Mouse (Mus musculus) lung, postnatal 4 days (tissue): Measurements from ENCODE around the gene Orc3.
A peak's percentile ranks its signal among the peaks of the same experiment; 100 is the strongest.
"Not testable (repeated sequence)": the region's sequence is repeated elsewhere in the genome, so short reads cannot be mapped to it uniquely, and the experiment has no call there.

ENCODE experiments used
- DNase-seq, 2 experiments: peaks; one replicate each; pipeline ENCODE4 v3.0.0; 2021

The Orc3 gene

GRCm38 (mm10) chr4:34581489-34581888, 33.3 kb downstream of the Orc3 start:
- not testable (repeated sequence) for DNase-seq

GRCm38 (mm10) chr4:34579215-34579614, 35.5 kb downstream of the Orc3 start:
- no peak for DNase-seq

- no peak for DNase-seq
Observed at GRCm38 (mm10) chr4:34577028-34577427, 37.7 kb downstream of the Orc3 start.

GRCm38 (mm10) chr4:34572876-34573275, 41.9 kb downstream of the Orc3 start:
- DNase-seq, result no peak

GRCm38 (mm10) chr4:34566226-34566625, 48.5 kb downstream of the Orc3 start:
- no peak for DNase-seq

GRCm38 (mm10) chr4:34560971-34561370, 53.8 kb downstream of the Orc3 start:
- peak; percentile 23 to 47 for DNase-seq

GRCm38 (mm10) chr4:34556183-34556582, 58.6 kb downstream of the Orc3 start:
- no peak for DNase-seq

GRCm38 (mm10) chr4:34555604-34556003, 59.1 kb downstream of the Orc3 start:
- DNase-seq, result no peak

- DNase-seq, result no peak
Observed at GRCm38 (mm10) chr4:34554596-34554995, 60.1 kb downstream of the Orc3 start.

GRCm38 (mm10) chr4:34551966-34552365, 62.8 kb downstream of the Orc3 start:
- no peak for DNase-seq

- peak; percentile 62 to 69 for DNase-seq
Observed at GRCm38 (mm10) chr4:34551098-34551809, 63.5 kb downstream of the Orc3 start.

- peak in 1 of 2 experiments; percentile 46 for DNase-seq
Observed at GRCm38 (mm10) chr4:34550748-34551097, 64.0 kb downstream of the Orc3 start, which contains the start of gene Akirin2. Akirin2 (plus strand) TSS chr4:34550937.

- DNase-seq, result peak; percentile 97 to 98
Observed at GRCm38 (mm10) chr4:34549981-34550747, 64.6 kb downstream of the Orc3 start.

GRCm38 (mm10) chr4:34529941-34530340, 84.8 kb downstream of the Orc3 start:
- no peak for DNase-seq

GRCm38 (mm10) chr4:34529379-34529778, 85.4 kb downstream of the Orc3 start:
- DNase-seq, result no peak

- DNase-seq, result no peak
Observed at GRCm38 (mm10) chr4:34528430-34529100, 86.2 kb downstream of the Orc3 start.

- no peak for DNase-seq
Observed at GRCm38 (mm10) chr4:34526771-34527170, 88.0 kb downstream of the Orc3 start.

GRCm38 (mm10) chr4:34523586-34523985, 91.2 kb downstream of the Orc3 start:
- DNase-seq, result no peak

GRCm38 (mm10) chr4:34522846-34523245, 91.9 kb downstream of the Orc3 start:
- peak in 1 of 2 experiments; percentile 36 for DNase-seq
